Mouse (Mus musculus) heart, postnatal 0 days (tissue): ENCODE data around the gene Acvr1b. TPM values are rescaled to one million over a fixed set of nuclear protein-coding genes. Genes with fewer than 3 reads are reported as not detected.
A peak's percentile ranks its signal among the peaks of the same experiment; 100 is the strongest.

Source experiments
- ATAC-seq: fragments of 200-750 bp; cut with Nextera tagmentation; 2 replicates; pipeline ENCODE4 v1.8.0; 2017; ENCODE audit warnings: low read depth, moderate number of reproducible peaks, moderate library complexity; ENCODE audit not compliant: insufficient read depth
- DNase-seq: peaks from one replicate; pipeline ENCODE4 v3.0.0-alpha.2; 2016; ENCODE audit warnings: low spot score
- H3K27ac ChIP-seq: fragments of 300-500 bp; sonication (generic); 2 replicates; pipeline ENCODE4 v1.5.1; 2014; ENCODE audit warnings: low read depth, mild to moderate bottlenecking
- H3K27me3 ChIP-seq: fragments of 300-500 bp; sonication (generic); 2 replicates; pipeline ENCODE4 v1.6.1; 2014; ENCODE audit warnings: low read length, mixed read lengths; ENCODE audit not compliant: control insufficient read depth, insufficient read depth
- H3K36me3 ChIP-seq: fragments of 300-500 bp; sonication (generic); replicated peaks from 2 replicates; pipeline ENCODE4 v1.6.1; 2014; ENCODE audit warnings: low read length, mixed read lengths; ENCODE audit not compliant: control insufficient read depth, insufficient read depth
- H3K4me1 ChIP-seq: fragments of 300-500 bp; sonication (generic); 2 replicates; pipeline ENCODE4 v1.6.1; 2014; ENCODE audit warnings: antibody characterized with exemption; ENCODE audit not compliant: control insufficient read depth, insufficient read depth
- H3K4me2 ChIP-seq: fragments of 300-500 bp; sonication (generic); 2 replicates; pipeline ENCODE4 v1.6.1; 2014; ENCODE audit warnings: low read depth, mild to moderate bottlenecking, low read length, moderate library complexity
- H3K4me3 ChIP-seq: fragments of 300-500 bp; sonication (generic); 2 replicates; pipeline ENCODE4 v1.5.1; 2014; ENCODE audit warnings: low read depth, low read length
- H3K9ac ChIP-seq: fragments of 300-500 bp; sonication (generic); replicated peaks from 2 replicates; pipeline ENCODE4 v1.6.1; 2014; ENCODE audit warnings: low read depth, low read length, mixed read lengths
- H3K9me3 ChIP-seq: fragments of 300-500 bp; sonication (generic); replicated peaks from 2 replicates; pipeline ENCODE4 v1.6.1; 2016; ENCODE audit warnings: low read length; ENCODE audit not compliant: control insufficient read depth
- CTCF ChIP-seq: IDR thresholded peaks from 2 replicates; pipeline ENCODE4 v1.5.1; 2016; ENCODE audit warnings: antibody characterized with exemption, control low read depth, low read depth
- EP300 ChIP-seq: IDR thresholded peaks from 2 replicates; pipeline ENCODE4 v1.6.1; 2016; ENCODE audit warnings: antibody characterized with exemption, low read depth
- whole genome bisulfite sequencing: fragments of 180-500 bp; shearing (Covaris S2); extraction: QIAGEN DNeasy Blood & Tissue Kit; methylation state at CpG from one replicate; pipeline ENCODE4 v1.1.7; 2014; 5-methylcytosine and 5-hydroxymethylcytosine counted together
- polyA plus RNA-seq: library from polyadenylated mRNA; unstranded; fragments of >200 nt; fragmentation: Nextera tagmentation; extraction: Ambion mirVana; gene quantifications from 2 replicates; pipeline ENCODE4 v1.2.1, GENCODE M21; 2015
- total RNA-seq: library from RNA; depleted of rRNA; stranded (reverse); fragments of >200 nt; gene quantifications from 2 replicates; pipeline ENCODE4 v1.2.3, GENCODE M21; 2014; ENCODE audit warnings: low replicate concordance

Gene Acvr1b
- total and polyA plus RNA-seq, 2 experiments from 2014 or later = 5.8 to 25.9 TPM

DNA sequence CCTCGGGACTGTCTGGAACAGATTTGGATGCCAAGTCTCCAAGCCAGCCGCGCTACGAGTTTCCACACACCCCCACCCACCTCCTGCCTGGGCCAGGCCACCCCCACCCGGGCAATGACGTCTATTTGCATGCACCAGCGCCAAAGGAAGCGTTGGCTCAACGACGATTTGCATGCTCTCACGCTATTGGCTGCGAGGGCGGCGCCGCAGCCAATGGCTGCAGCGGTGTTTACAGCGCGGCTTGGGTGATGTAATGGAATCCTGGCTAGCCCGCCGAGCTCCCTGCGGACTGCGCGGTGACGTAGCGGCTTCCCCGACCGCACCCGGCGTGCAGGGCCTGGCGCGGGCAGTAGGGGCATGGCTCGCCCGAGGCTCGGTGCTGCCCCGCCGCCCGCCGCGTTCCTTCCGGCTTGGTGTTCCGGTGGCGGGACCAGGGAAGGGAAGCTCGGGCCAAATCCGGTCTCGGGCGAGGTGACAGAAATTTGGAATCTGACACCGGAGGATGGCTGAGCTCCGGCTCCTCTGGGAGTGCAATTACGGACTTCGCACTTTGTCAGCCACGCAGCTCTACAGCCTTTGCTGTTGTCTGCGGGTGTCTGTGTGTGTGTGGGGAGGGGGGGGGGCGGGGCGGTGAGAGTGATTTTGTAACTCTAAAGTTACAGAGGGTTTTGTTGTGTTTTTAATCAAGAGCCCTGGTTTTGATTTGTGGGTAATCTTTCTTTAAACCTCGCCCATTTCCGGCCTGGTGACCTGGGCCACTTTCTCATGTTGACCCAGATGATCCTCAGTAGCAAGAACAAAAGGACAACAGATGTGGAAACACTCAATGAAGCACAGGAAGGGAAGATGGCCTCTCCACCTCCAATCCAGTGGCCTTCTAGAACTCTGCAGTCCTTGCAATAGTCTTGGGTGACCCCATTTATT is 72.6 kb downstream of the Acvr1b start:
- peak overlapping the region; percentile 37 for H3K4me3 ChIP-seq
- H3K9ac ChIP-seq = peak overlapping the region; percentile 52
- peak overlapping the region; percentile 95 for H3K27ac ChIP-seq
- TF ChIP-seq CTCF (no peak; the same call in 1 of the 2 replicates), EP300 (peak; percentile 82)
- H3K4me1 ChIP-seq = peaks cover 44% of the 10 kb centered on the region
- H3K27me3 ChIP-seq = no peaks in the 10 kb centered on the region
- no peaks in the 10 kb centered on the region for H3K36me3 ChIP-seq
- ATAC-seq (peak; percentile 92), DNase-seq (peak; percentile 98)
- no peaks in the 10 kb centered on the region for H3K9me3 ChIP-seq
- 1% methylated on average over 56 of the region's 56 CpGs for WGBS
- peak overlapping the region; percentile 60 for H3K4me2 ChIP-seq

DNA sequence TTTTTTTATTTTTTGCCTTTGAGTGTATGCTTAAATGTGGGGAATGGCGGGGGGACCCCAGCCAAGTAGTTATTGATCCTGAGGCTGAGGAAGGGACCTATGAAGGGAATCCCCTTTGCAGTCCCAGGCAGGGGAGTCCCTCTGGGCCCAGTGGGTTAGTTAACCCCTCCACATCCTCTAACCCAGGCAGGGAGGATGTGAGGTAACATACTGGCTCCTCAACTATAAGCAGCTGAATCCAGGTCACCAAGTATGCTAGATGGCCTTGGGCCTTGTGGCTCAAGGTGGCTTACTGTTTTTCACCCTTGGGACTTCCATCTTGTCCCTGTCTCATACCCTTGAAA is 73.3 kb downstream of the Acvr1b start:
- WGBS = 80% methylated on average over 1 of the region's 1 CpGs
- Histone ChIP-seq H3K4me2 (peak overlapping the region; percentile 60; the same call in 1 of the 2 replicates), H3K9me3 (no peaks in the 10 kb centered on the region), H3K4me1 (peaks cover 38% of the 10 kb centered on the region), H3K27me3 (no peaks in the 10 kb centered on the region), H3K9ac (no peak overlapping the region), H3K36me3 (no peaks in the 10 kb centered on the region), H3K4me3 (no peak overlapping the region), H3K27ac (peak overlapping the region; percentile 95)
- TF ChIP-seq CTCF = no peak
- TF ChIP-seq EP300 = 0 out of 2 replicates have a peak, but pooled peaks have one; percentile 28
- DNase-seq = no peak
- ATAC-seq = no peak

DNA sequence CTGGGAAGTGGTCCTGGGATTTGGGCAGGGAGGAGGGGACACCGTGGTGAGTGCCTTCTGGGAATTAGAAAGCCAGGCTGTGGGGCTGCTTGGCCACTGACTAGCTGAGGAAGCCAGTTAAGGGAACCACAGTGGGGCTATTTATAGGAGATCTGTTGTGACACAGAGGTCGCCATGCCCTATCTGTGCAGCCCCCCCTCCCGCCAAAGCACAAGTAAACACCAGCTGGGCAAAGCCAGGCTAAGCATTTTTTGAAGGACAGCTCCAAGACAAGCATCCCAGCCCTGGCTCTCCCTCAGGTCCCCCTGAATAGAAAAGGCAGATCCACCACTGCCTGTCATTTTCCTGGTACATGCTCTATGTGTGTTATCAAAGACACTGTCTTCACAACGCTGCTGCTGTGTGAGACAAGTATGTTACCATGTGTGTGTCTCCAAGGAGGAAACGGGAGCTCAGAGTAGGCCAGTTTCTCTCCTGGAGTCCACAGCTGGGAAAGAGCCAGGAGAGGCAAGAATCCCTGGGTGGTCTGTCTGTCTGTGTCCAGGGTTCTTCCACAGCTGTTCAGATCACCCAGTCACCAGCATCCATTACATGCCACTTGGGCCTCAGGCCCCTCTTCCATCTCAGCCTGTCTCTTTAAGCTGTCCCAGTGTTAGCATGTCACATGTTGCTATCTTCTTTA is 74.3 kb downstream of the Acvr1b start:
- Histone ChIP-seq H3K9me3 (no peaks in the 10 kb centered on the region), H3K4me1 (peaks cover 35% of the 10 kb centered on the region), H3K4me2 (0 out of 2 replicates have a peak overlapping the region, but pooled peaks have one; percentile 1), H3K27me3 (no peaks in the 10 kb centered on the region), H3K9ac (0 out of 2 replicates have a peak overlapping the region, but pooled peaks have one; percentile 19), H3K36me3 (no peaks in the 10 kb centered on the region), H3K4me3 (no peak overlapping the region), H3K27ac (peak overlapping the region; percentile 95)
- TF ChIP-seq CTCF = peak; percentile 2; the same call in 1 of the 2 replicates
- no peak for TF ChIP-seq EP300
- ATAC-seq = 0 out of 2 replicates have a peak, but pooled peaks have one; percentile 23
- WGBS = 16% methylated on average over 5 of the region's 5 CpGs
- peak; percentile 83 for DNase-seq

DNA sequence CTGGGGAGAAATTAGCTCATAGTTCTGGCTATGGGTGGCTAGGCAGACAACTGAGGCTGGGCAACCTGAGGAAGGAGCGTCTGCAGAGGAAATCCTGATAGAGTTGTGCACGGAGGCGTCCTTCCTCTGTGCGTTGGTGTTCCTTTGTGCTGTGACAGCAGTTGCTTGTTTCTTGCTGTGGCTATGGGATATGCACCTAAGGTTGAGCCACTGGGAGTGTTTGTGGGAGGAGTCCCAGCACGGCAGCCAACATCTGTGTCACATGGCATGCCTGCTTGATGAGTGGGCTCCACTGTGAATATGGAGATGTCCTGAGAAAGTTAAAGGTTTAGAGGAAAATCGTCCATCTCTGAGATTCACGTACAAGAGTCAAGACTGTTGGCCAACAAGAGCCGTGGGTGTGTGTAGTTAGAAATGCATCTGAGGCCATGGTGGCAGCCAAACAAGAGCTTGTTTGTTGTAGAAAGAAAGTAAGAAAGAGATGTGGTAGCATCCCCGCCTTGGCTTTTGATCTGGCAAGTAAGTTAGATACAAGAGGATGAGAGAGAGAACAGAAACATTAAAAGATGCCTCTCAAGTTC is 76.4 kb downstream of the Acvr1b start:
- ATAC-seq = no peak
- H3K27me3 ChIP-seq = no peaks in the 10 kb centered on the region
- DNase-seq = no peak
- H3K4me1 ChIP-seq = peaks cover 45% of the 10 kb centered on the region
- H3K4me3 ChIP-seq = no peak overlapping the region
- H3K27ac ChIP-seq = no peak overlapping the region
- TF ChIP-seq CTCF (no peak), EP300 (no peak)
- H3K9me3 ChIP-seq = no peaks in the 10 kb centered on the region
- 67% methylated on average over 9 of the region's 9 CpGs for WGBS
- H3K4me2 ChIP-seq = no peak overlapping the region
- H3K36me3 ChIP-seq = no peaks in the 10 kb centered on the region
- H3K9ac ChIP-seq = no peak overlapping the region

DNA sequence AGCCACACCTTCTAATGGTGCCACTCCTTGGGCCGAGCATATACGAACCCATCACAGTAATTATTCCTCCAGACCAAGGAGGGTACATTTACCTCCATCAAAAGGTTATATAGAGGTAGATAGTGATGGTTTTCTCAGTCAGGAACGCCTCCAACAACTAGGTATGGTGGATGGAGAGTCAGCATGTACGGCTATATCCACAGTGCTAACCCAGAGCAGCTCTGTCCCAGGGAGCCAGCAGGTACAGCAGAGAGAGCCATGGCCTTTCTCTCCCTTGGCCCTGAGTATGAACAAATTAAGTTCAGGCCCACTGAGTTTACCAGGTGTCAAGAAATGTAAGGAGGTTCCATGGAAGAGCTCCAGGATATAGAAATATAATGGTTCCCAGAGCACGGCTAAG is 78.1 kb downstream of the Acvr1b start:
- no peaks in the 10 kb centered on the region for H3K27me3 ChIP-seq
- TF ChIP-seq EP300 (no peak), CTCF (no peak)
- no peaks in the 10 kb centered on the region for H3K36me3 ChIP-seq
- H3K4me1 ChIP-seq = peaks cover 49% of the 10 kb centered on the region
- 88% methylated on average over 5 of the region's 5 CpGs for WGBS
- no peaks in the 10 kb centered on the region for H3K9me3 ChIP-seq
- no peak overlapping the region for H3K9ac ChIP-seq
- no peak overlapping the region for H3K4me2 ChIP-seq
- H3K27ac ChIP-seq = no peak overlapping the region
- no peak overlapping the region for H3K4me3 ChIP-seq
- ATAC-seq (no peak), DNase-seq (no peak)
